Mouse (Mus musculus) heart, postnatal 0 days (tissue): ENCODE results near the gene Fam189a1.

ENCODE experiments used
- CTCF ChIP-seq: IDR thresholded peaks from 2 replicates; pipeline ENCODE4 v1.5.1; 2016; ENCODE audit warnings: antibody characterized with exemption, control low read depth, low read depth
- EP300 ChIP-seq: IDR thresholded peaks from 2 replicates; pipeline ENCODE4 v1.6.1; 2016; ENCODE audit warnings: antibody characterized with exemption, low read depth

DNA sequence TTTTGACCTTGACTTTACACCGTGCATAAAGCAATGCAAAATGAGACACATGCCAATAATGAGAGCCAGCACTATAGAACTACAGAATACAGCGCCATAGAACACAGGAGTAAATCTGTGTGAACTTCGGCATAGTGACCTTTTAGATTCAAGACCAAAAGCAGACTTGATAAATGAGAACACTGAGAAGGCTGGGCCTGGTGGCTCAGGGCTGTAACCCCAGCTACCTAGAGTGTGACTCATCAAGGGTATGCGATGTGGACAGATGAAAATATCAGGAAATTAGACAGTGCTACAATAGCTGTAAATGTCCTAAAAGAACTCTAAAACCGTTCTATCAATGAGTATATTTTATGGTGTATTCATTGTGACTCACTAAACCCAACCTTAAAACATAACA, 276.0 kb downstream of the Fam189a1 start:
- no peak for TF ChIP-seq CTCF
- no peak for TF ChIP-seq EP300
